Mouse (Mus musculus) myocyte (in vitro differentiated cells): Measurements from ENCODE around the gene Sox15.
A peak's percentile ranks its signal among the peaks of the same experiment; 100 is the strongest.

Experiments
- CEBPB ChIP-seq: IDR thresholded peaks from 2 replicates; pipeline ENCODE4 v1.6.1; 2011; ENCODE audit warnings: mild to moderate bottlenecking, moderate library complexity; ENCODE audit not compliant: poor library complexity, insufficient read depth, severe bottlenecking
- E2F4 ChIP-seq: IDR thresholded peaks from one replicate; pipeline ENCODE4 v1.6.1; 2011; ENCODE audit warnings: mild to moderate bottlenecking, control low read depth, moderate library complexity; ENCODE audit not compliant: insufficient read depth
- MAX ChIP-seq: IDR thresholded peaks from one replicate; pipeline ENCODE4 v1.6.1; 2011; ENCODE audit warnings: low read depth, mild to moderate bottlenecking, control low read depth
- MYOD1 ChIP-seq, 3 experiments: IDR thresholded peaks; one replicate each; pipeline ENCODE4 v1.6.1; 2011; ENCODE audit warnings: control low read depth in 2 of 3, low read depth in 2 of 3, mild to moderate bottlenecking in 2 of 3, moderate library complexity in 1 of 3; ENCODE audit not compliant: insufficient read length in 2 of 3, control insufficient read depth in 1 of 3
- MYOG ChIP-seq, 3 experiments: IDR thresholded peaks; one replicate each; pipeline ENCODE4 v1.6.1; 2011; ENCODE audit warnings: control low read depth in 2 of 3, low read depth in 2 of 3, mild to moderate bottlenecking in 2 of 3; ENCODE audit not compliant: insufficient read length in 2 of 3, control insufficient read depth in 1 of 3, insufficient read depth in 1 of 3
- POLR2A ChIP-seq: IDR thresholded peaks from one replicate; pipeline ENCODE4 v1.6.1; 2011; ENCODE audit warnings: low read depth, mild to moderate bottlenecking, control low read depth, moderate library complexity; ENCODE audit not compliant: insufficient read length
- POLR2AphosphoS2 ChIP-seq: IDR thresholded peaks from one replicate; pipeline ENCODE4 v1.6.1; 2011; ENCODE audit warnings: low read depth, control low read depth; ENCODE audit not compliant: insufficient read length
- TCF12 ChIP-seq: IDR thresholded peaks from one replicate; pipeline ENCODE4 v1.6.1; 2011; ENCODE audit warnings: mild to moderate bottlenecking, control low read depth; ENCODE audit not compliant: poor library complexity, insufficient read depth, severe bottlenecking
- TCF3 ChIP-seq: IDR thresholded peaks from one replicate; pipeline ENCODE4 v1.6.1; 2011; ENCODE audit warnings: low read depth, control low read depth; ENCODE audit not compliant: insufficient read length
- USF1 ChIP-seq: IDR thresholded peaks from one replicate; pipeline ENCODE4 v1.6.1; 2011; ENCODE audit warnings: low read depth, mild to moderate bottlenecking, control low read depth, moderate library complexity

DNA sequence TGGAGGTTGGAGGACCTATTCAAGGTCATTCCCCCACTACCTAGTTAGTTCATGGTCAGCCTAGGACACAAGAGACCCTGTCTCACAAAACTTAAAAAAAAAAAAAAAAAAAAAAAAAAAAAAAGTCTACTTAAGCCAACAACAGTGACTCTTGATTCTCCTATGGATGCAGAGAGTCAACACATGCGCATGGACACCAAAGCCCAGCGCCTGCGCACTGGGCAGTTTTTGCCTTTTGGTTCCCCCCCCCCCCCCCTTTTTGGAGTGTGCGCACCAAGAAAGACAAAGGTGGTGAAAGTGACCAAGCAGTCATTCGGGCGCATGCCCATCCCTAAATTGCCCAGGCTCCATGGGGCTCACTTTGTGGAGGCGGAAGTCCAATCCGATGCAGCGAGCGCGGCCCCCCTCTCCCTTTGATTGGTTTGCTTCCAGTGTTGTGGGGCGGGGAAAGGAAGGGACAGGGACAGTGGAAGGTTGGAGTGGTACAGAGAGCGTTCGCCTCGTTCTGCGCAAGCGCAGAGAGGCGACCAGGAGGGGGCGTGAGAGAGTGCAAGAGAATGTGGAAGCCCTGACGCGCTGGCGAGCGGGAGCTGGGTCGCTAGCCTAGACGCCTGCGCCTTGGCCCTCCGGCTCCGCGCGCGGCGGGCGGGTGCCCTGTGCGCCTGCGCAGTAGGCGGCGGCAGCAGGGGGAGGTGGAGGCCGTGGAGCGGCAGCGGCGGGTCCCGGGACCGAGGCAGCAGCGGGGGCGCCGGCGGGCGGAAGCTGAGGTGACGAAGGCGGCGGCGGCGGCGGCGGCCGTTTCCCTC, 22.6 kb upstream of the Sox15 start, which contains the start of gene Fxr2:
- TF ChIP-seq MAX = no peak
- peak; percentile 85 for TF ChIP-seq POLR2A
- no peak for TF ChIP-seq USF1
- TF ChIP-seq POLR2AphosphoS2 = peak; percentile 89
- TF ChIP-seq TCF3 = no peak
- no peak for TF ChIP-seq TCF12
- no peak for TF ChIP-seq E2F4
- TF ChIP-seq CEBPB = no peak
- TF ChIP-seq MYOD1 (IDR thresholded peaks at IDR 0.05; ENCODE audit: control insufficient read depth in 1 of 3, insufficient read length in 2 of 3, low read depth in 2 of 3) = no peak
- TF ChIP-seq MYOG (IDR thresholded peaks at IDR 0.05; ENCODE audit: control insufficient read depth in 1 of 3, insufficient read depth in 1 of 3, insufficient read length in 2 of 3, low read depth in 2 of 3) = no peak
